Mouse (Mus musculus): Measurements from ENCODE around the gene Mageb4.
"Not testable (repeated sequence)": the region's sequence is repeated elsewhere in the genome, so short reads cannot be mapped to it uniquely, and the experiment has no call there.

Mageb4 gene

DNA sequence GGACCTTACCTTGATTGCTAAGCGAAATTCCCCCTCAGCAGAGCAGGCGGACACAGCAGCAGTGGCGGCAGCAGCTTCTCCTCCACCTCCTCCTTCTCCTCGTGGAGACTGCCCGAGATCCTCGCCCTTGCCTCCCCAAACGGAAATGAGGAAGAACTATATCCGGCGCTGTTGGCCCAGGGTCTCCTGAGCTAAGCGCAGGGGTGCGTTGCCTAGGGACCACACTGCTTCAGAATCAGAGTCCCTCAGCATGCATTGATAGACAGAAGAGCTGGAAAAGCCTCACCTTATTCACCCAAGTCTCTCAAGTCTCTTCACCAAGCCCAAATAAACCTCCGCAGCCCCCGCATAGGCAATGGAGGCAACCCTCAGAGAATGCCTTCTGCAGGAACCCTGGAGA lies at the start of gene Mageb4:
Gene Mageb4, minus strand, starts transcription at position 101 of the 400 bp plus-strand sequence.
- not testable (repeated sequence) for DNase-seq

DNA sequence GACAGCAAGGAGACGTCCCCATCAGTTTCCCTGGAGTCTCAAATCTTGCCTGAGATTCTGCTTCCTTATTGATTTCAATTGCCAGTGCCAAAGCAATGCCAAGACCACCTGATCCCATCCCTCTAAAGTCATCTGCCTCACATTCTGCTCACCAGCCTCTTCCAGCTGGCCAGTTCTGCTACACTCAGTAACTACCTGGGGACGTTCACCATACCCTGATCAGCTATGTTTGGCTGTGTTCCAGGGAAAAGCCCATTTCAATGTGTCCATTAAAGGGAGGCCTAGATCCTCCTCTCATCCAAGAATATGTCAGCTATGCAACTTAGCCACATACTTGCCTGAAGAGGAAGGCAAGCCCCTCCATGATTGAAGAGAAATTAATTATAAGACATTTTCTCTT lies 20.3 kb downstream of the Mageb4 start:
- not testable (repeated sequence) for DNase-seq

DNA sequence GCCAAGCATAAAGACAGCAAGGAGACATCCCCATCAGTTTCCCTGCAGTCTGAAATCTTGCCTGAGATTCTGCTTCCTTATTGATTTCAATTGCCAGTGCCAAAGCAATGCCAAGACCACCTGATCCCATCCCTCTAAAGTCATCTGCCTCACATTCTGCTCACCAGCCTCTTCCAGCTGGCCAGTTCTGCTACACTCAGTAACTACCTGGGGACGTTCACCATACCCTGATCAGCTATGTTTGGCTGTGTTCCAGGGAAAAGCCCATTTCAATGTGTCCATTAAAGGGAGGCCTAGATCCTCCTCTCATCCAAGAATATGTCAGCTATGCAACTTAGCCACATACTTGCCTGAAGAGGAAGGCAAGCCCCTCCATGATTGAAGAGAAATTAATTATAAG lies 58.9 kb downstream of the Mageb4 start:
- DNase-seq, result not testable (repeated sequence)

DNA sequence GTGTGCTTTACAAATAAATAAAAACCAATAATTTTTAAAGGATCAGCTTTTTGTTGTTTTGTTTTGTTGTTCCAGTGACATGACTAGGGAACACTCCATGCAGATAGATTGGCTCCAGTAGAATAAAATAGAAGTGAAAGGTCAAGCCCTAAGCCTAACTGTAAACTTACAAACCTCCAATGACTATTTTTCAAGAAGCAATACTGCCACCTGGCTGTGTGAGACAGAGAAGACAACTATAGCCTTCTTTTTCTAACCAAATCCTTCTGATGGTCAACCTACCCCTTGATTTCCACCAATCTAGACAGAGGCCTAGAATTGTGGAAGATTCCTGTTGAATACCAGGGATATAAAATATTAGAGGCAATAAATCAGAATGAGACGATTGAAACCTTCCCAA lies 67.6 kb downstream of the Mageb4 start:
- DNase-seq, result no peak

Measured in cerebellum, adult 9-10 months (tissue).